Mouse (Mus musculus) bone marrow, adult 2 months (tissue): Measurements from ENCODE around the gene Aff1.

Experiments used
- CTCF ChIP-seq: fragments of 200-500 bp; IDR thresholded peaks from 2 replicates; pipeline ENCODE4 v1.5.1; 2011; ENCODE audit warnings: low read length, control low read depth; ENCODE audit not compliant: control insufficient read depth, insufficient read depth
- POLR2A ChIP-seq: fragments of 200-500 bp; IDR thresholded peaks from 2 replicates; pipeline ENCODE4 v1.6.1; 2011; ENCODE audit warnings: low read depth, mild to moderate bottlenecking, control low read depth, low read length, borderline replicate concordance; ENCODE audit not compliant: control insufficient read depth

GRCm38 (mm10) chr5:103674482-103674881 lies 17.7 kb upstream of the Aff1 start:
- no peak for TF ChIP-seq POLR2A
- no peak for TF ChIP-seq CTCF
